Mouse (Mus musculus): ENCODE measurements around the gene Clasp1. TPM values are rescaled to one million over a fixed set of nuclear protein-coding genes. Genes with fewer than 3 reads are reported as not detected.

Clasp1 gene
- 80.3 and 86.3 TPM in 2 replicates for polyA plus RNA-seq (2011; ENCODE audit: insufficient read length, low read depth, missing spikeins)

DNA sequence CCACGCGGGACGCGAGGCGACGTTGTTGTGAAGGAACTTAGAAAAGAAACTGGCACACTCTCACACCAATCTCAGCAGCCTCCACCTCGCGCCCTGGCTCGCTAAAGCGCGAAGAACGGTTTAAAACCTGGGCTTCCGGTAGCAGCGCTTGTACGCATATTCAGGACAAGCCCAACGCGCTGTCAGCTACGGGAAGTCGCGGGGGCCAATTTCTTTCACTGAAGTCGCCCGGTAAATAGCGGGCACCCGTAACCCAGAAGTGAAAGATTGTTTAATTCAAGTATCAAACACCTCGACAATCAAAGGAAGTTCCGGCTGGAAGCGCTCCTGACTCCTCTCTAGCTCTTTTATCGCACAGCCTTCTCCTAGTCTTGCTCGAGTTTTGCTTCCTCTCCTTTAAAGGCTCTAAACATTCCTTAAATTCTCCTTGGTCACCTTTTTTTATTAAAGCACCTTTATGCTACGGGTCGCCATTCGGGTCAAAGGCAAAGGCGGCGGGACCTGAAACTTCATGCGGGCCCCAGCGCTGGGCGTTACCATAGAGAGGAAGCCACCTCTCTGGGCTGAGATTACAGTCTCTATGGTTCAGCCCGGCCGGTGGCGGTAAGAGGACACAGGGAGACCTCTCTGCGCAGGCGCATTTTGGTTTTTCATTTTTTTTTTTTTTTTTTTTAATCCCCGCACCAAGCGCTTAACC lies at the start of gene Clasp1:
Gene Clasp1 (plus strand): TSS at position 302 of the 697 bp plus-strand sequence.
- peak within 1 kb of the TSS; percentile 61 for H3K4me3 ChIP-seq (ENCODE audit: insufficient read depth, low read length)
- no peaks in the 10 kb centered on the region for H3K4me1 ChIP-seq (ENCODE audit: control insufficient read depth, insufficient read depth, low read length)
- peak within 1 kb of the TSS; percentile 88 for H3K27ac ChIP-seq (ENCODE audit: insufficient read depth, low read length)
- TF ChIP-seq CTCF (IDR thresholded peaks at IDR 0.05; ENCODE audit: borderline replicate concordance, insufficient read depth, low read length), result no peak
- peak; percentile 90 for TF ChIP-seq POLR2A (IDR thresholded peaks at IDR 0.05; ENCODE audit: low read depth, low read length)

- Histone ChIP-seq H3K4me3 (ENCODE audit: insufficient read depth, low read length) (no peak overlapping the region), H3K4me1 (ENCODE audit: control insufficient read depth, insufficient read depth, low read length) (no peaks in the 10 kb centered on the region), H3K27ac (ENCODE audit: insufficient read depth, low read length) (no peak overlapping the region)
- TF ChIP-seq POLR2A (IDR thresholded peaks at IDR 0.05; ENCODE audit: low read depth, low read length), result no peak
These were observed 45.0 kb upstream of the Clasp1 start for GRCm38 (mm10) chr1:118343649-118344435.

GRCm38 (mm10) chr1:118349922-118350321 lies 38.9 kb upstream of the Clasp1 start:
- H3K27ac ChIP-seq (ENCODE audit: insufficient read depth, low read length), result no peak overlapping the region
- no peaks in the 10 kb centered on the region for H3K4me1 ChIP-seq (ENCODE audit: control insufficient read depth, insufficient read depth, low read length)
- H3K4me3 ChIP-seq (ENCODE audit: insufficient read depth, low read length), result no peak overlapping the region
- TF ChIP-seq CTCF (IDR thresholded peaks at IDR 0.05; ENCODE audit: borderline replicate concordance, insufficient read depth, low read length) (no peak), POLR2A (IDR thresholded peaks at IDR 0.05; ENCODE audit: low read depth, low read length) (no peak)

DNA sequence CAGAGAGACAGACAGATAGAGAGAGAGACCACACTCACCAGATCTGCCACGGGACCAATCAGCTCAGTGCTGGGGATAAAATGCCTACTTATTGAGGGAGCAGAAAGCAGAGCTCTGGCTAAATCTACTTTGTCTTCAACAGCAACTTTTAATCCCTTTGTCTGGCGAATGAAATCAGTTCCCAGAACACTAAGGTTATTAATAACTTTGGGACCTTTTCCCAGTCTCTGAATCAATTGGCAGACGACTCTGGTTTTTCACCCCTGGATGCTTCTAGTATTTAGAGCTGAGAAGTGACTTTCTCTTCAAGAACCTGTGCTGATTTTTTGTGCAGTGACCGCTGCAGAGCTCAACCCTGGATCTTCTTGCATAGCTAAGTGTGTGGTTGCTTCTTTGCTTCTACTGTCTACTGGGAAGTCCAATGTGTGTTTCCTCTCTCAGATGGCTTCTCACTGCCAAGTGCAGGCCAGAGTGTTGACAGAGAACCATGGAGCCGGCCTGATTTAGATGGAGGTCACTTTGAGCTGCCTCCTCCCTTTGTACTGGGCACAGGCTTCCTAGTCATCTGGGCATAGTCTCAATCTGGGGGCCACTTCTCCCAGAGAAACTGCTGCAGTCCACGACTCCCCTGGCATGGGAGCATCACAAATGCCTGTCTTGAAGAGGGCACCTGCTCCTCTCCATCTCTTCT lies 29.6 kb upstream of the Clasp1 start:
- H3K27ac ChIP-seq (ENCODE audit: insufficient read depth, low read length), result peak overlapping the region; percentile 63; the same call in 1 of the 2 replicates
- TF ChIP-seq CTCF (IDR thresholded peaks at IDR 0.05; ENCODE audit: borderline replicate concordance, insufficient read depth, low read length), result no peak
- TF ChIP-seq POLR2A (IDR thresholded peaks at IDR 0.05; ENCODE audit: low read depth, low read length), result no peak
- no peaks in the 10 kb centered on the region for H3K4me1 ChIP-seq (ENCODE audit: control insufficient read depth, insufficient read depth, low read length)
- H3K4me3 ChIP-seq (ENCODE audit: insufficient read depth, low read length), result no peak overlapping the region

DNA sequence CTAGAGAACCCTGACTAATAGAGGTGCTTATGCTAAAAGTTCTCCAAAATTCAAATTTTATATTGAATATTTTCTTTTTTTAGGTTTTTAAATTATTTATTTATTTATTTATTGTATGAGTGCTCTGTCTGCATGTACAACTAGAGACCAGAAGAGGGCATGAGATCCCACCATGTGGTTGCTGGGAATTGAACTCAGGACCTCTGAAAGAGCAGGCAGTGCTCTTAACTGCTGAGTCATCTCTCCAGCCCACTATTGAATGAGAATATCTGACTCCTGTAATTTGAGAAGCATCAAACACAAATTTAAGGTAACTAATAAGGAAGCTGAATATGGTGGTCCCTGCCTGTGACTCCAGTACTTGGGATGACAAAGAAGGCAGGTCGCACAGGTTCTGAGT lies 20.9 kb upstream of the Clasp1 start:
- no peak for TF ChIP-seq POLR2A (IDR thresholded peaks at IDR 0.05; ENCODE audit: low read depth, low read length)
- no peak for TF ChIP-seq CTCF (IDR thresholded peaks at IDR 0.05; ENCODE audit: borderline replicate concordance, insufficient read depth, low read length)
- peak overlapping the region; percentile 87 for H3K27ac ChIP-seq (ENCODE audit: insufficient read depth, low read length)
- no peak overlapping the region for H3K4me3 ChIP-seq (ENCODE audit: insufficient read depth, low read length)

DNA sequence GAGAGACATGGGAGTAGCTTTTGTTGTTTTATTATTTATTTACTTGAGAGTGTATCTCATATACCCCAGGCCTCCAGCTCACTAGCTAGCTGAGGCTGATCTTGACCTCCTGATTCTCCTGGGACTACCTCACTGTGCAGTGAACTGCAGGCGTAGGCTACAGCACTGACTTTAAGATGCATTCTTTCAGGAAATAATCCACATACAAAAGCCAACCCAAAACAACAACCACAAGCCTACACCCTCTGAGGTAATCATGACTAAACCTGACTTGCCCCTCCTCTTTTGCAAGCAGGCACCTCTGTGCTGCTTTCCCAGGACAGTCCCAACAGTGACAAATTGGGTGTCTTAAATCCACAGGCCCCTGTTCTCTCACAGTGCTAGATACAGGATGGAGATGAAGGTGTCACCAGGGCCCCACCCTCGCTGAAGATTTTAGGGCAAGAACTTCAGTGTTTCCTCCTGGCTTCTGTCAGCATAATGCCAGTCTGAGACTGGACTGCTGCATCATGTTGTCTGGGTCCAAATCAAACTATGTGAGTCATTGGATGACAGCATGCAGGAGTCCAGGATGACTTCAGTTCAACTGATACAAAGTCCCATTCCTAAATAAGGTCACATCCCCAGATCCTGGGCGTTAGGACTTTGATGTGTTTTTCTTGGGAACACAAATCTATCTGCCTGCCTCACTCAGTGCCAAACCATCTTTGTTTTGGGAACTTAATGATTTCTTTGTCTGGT lies 20.0 kb upstream of the Clasp1 start:
- Histone ChIP-seq H3K4me1 (ENCODE audit: control insufficient read depth, insufficient read depth, low read length) (peaks cover 7% of the 10 kb centered on the region; the same call in 1 of the 2 replicates), H3K4me3 (ENCODE audit: insufficient read depth, low read length) (no peak overlapping the region), H3K27ac (ENCODE audit: insufficient read depth, low read length) (peak overlapping the region; percentile 87)
- TF ChIP-seq POLR2A (IDR thresholded peaks at IDR 0.05; ENCODE audit: low read depth, low read length) (peak; percentile 15; the same call in 1 of the 2 replicates), CTCF (IDR thresholded peaks at IDR 0.05; ENCODE audit: borderline replicate concordance, insufficient read depth, low read length) (no peak)

More for the DNA sequence above, 20.9 kb upstream of the Clasp1 start:
- peaks cover 7% of the 10 kb centered on the region; the same call in 1 of the 2 replicates for H3K4me1 ChIP-seq (ENCODE audit: control insufficient read depth, insufficient read depth, low read length)

DNA sequence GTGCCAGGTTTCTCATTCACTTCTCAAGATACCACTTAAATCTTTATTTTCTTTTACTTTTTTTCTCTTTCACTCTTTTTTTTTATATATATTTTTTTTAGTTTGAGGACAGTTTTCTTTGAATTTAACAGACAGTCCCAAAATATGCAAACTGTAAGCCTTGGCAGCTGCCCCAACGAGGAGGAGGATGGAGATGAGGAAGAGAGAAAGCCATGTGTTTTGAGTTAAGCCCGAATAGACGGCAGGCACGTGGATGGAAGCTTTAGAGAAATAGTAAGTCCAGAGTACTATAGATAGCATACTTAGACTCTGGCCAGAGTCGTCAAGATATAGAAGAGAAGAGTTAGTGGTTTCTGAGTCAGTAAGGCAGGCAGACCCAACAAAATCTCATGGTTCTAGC lies 11.1 kb upstream of the Clasp1 start:
- H3K4me3 ChIP-seq (ENCODE audit: insufficient read depth, low read length), result no peak overlapping the region
- H3K27ac ChIP-seq (ENCODE audit: insufficient read depth, low read length), result no peak overlapping the region
- no peaks in the 10 kb centered on the region for H3K4me1 ChIP-seq (ENCODE audit: control insufficient read depth, insufficient read depth, low read length)
- TF ChIP-seq POLR2A (IDR thresholded peaks at IDR 0.05; ENCODE audit: low read depth, low read length) (no peak), CTCF (IDR thresholded peaks at IDR 0.05; ENCODE audit: borderline replicate concordance, insufficient read depth, low read length) (no peak)

DNA sequence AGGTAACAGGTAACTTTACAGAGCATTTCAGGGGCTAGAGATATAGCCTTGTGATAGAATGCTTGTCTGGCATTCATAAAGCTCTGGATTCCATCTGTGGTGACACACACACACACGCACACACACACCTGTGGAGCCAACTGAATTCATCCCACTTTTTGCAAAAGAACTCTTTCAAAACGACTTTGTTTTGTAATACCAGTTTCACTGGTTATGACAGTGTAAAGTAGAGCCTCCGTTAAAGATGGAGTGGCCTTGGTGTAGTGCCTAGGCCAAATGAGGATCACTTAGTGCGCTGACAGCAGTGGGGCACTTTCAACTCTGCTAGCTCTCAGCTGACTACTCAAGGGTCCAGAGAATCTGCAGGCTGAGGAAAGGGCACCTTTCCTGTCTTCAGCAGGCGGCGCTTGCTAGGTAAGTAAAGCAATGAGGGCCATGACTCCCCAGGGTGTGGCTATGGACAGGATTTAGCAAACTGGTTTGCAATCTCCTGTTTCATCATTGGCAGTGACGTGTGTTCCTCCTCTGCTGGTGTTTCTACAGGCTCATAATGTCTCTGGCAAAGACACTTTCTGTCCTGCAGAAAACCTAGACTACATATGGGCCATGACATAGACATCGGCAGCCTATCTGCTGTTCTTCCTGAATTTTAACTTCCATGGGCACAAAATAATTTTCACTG lies 8.6 kb upstream of the Clasp1 start:
- no peak for TF ChIP-seq CTCF (IDR thresholded peaks at IDR 0.05; ENCODE audit: borderline replicate concordance, insufficient read depth, low read length)
- TF ChIP-seq POLR2A (IDR thresholded peaks at IDR 0.05; ENCODE audit: low read depth, low read length), result no peak
- no peak overlapping the region for H3K27ac ChIP-seq (ENCODE audit: insufficient read depth, low read length)
- H3K4me1 ChIP-seq (ENCODE audit: control insufficient read depth, insufficient read depth, low read length), result no peaks in the 10 kb centered on the region
- no peak overlapping the region for H3K4me3 ChIP-seq (ENCODE audit: insufficient read depth, low read length)
